Mouse (Mus musculus): Measurements from ENCODE around the gene Ermp1.
"Not testable (repeated sequence)": the region's sequence is repeated elsewhere in the genome, so short reads cannot be mapped to it uniquely, and the experiment has no call there.

- TF ChIP-seq EP300, CTCF (IDR thresholded peaks at IDR 0.05; ENCODE audit: low read depth): not testable (repeated sequence)
Observed at GRCm38 (mm10) chr19:29593783-29594182, 54.4 kb downstream of the Ermp1 start.

Data from liver, postnatal 0 days (tissue).